ENCODE assay signal across 8 mouse cellular contexts in the genomic region with DNA sequence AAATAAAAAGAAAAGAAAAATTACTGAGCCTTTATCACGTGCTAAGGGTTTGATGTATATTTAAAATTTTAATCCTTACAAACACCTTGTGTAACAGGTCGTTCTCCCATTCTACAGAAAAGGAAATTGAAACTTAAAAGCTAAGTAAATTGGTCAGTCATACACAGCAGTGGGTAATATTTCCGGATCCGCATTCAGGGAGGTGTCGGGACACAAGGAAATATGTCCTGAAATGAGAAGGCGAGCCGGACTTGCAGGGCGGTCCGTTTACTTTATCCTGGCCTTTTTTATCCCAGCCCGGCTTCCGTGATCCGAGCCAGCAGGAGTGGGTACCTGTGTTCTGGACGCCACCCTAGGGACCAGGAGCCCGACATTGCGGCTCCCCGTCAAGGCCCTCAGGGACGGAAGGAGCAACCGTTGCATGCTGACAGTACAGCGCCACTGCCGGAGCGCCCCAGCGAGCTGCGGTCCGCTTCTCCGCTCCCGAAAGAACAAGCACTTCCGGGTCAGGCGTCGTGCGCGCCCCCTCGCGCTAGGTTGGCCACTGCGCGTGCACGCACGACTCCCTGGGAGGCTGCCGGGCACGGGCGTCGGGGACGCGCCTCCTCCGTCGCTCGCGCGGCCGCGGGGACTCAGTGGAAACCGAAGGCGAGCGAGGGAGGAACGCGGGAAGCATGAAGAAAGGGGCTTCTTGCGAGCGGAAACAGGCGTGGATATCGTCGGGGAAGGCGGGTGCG. TPM values are rescaled to one million over a fixed set of nuclear protein-coding genes. Genes with fewer than 3 reads are reported as not detected.
DNase-seq lines count a peak whose midpoint lies in the region; ATAC-seq and TF ChIP-seq lines count a peak whose summit lies in the region.

TSS of gene Cutc (plus strand) at position 508 of the 737 bp plus-strand sequence.
TSS of gene Cox15 (minus strand) at position 512 of the 737 bp plus-strand sequence.

- DNase-seq in 3T3-L1 (ENCODE audit: low read depth, low spot score), result peak; percentile 95
- DNase-seq in adrenal gland, postnatal 4 days (ENCODE audit: low spot score in 2 of 2), result peak; percentile 94 to 98
- peak; percentile 98 for DNase-seq in embryonic facial prominence, embryonic 14.5 days (ENCODE audit: low spot score)
- peak; percentile 98 to 99 for DNase-seq in heart, adult 2 months
- peak; percentile 96 to 97 for DNase-seq in kidney, adult 8-10 months
- peak; percentile 94 to 98 for DNase-seq in spleen, postnatal 10 days (ENCODE audit: low spot score in 2 of 2)

- H3K36me3 ChIP-seq in embryonic facial prominence, embryonic 14.5 days (ENCODE audit: control insufficient read depth, insufficient read depth, low read length), result peaks cover 30% of the 10 kb centered on the region
- H3K36me3 ChIP-seq in heart, adult 2 months (ENCODE audit: control insufficient read depth, insufficient read depth, low read length), result peaks cover 5% of the 10 kb centered on the region; the same call in 1 of the 2 replicates
- H3K36me3 ChIP-seq in limb, embryonic 13.5 days, result peaks cover 28% of the 10 kb centered on the region
- peaks cover 14% of the 10 kb centered on the region; the same call in 1 of the 2 replicates for H3K36me3 ChIP-seq in midbrain, embryonic 16.5 days (ENCODE audit: control insufficient read depth, insufficient read depth, low read length)

- H3K9ac ChIP-seq in embryonic facial prominence, embryonic 14.5 days (ENCODE audit: low read depth, low read length), result peak within 1 kb of the TSS; percentile 75
- H3K9ac ChIP-seq in heart, adult 2 months (ENCODE audit: low read depth, low read length), result peak within 1 kb of the TSS; percentile 95
- H3K9ac ChIP-seq in limb, embryonic 13.5 days, result peak within 1 kb of the TSS; percentile 81
- peak within 1 kb of the TSS; percentile 78 for H3K9ac ChIP-seq in midbrain, embryonic 16.5 days (ENCODE audit: low read depth, low read length)

- TF ChIP-seq EP300 in heart, adult 2 months (IDR thresholded peaks at IDR 0.05; ENCODE audit: insufficient read depth, low read depth, low read length), result no peak

- H3K4me1 ChIP-seq in embryonic facial prominence, embryonic 14.5 days (ENCODE audit: control insufficient read depth, insufficient read depth, low read length), result peaks cover 4% of the 10 kb centered on the region; the same call in 1 of the 2 replicates
- H3K4me1 ChIP-seq in heart, adult 2 months (ENCODE audit: control insufficient read depth, insufficient read depth, low read length), result no peaks in the 10 kb centered on the region; the same call in 1 of the 2 replicates
- peaks cover 4% of the 10 kb centered on the region; the same call in 1 of the 2 replicates for H3K4me1 ChIP-seq in limb, embryonic 13.5 days
- peaks cover 13% of the 10 kb centered on the region for H3K4me1 ChIP-seq in midbrain, embryonic 16.5 days (ENCODE audit: control insufficient read depth, insufficient read depth, low read length)

- H3K4me2 ChIP-seq in embryonic facial prominence, embryonic 14.5 days (ENCODE audit: low read depth, low read length), result peak within 1 kb of the TSS; percentile 68
- peak within 1 kb of the TSS; percentile 67 for H3K4me2 ChIP-seq in limb, embryonic 13.5 days (replicated peaks)
- H3K4me2 ChIP-seq in midbrain, embryonic 16.5 days (ENCODE audit: low read length), result peak within 1 kb of the TSS; percentile 71

- peak within 1 kb of the TSS; percentile 75 for H3K4me3 ChIP-seq in embryonic facial prominence, embryonic 14.5 days (ENCODE audit: low read depth, low read length)
- H3K4me3 ChIP-seq in heart, adult 2 months, result peak within 1 kb of the TSS; percentile 78
- peak within 1 kb of the TSS; percentile 68 for H3K4me3 ChIP-seq in limb, embryonic 13.5 days
- H3K4me3 ChIP-seq in midbrain, embryonic 16.5 days (ENCODE audit: low read depth, low read length), result peak within 1 kb of the TSS; percentile 76

- no peak for TF ChIP-seq CTCF in heart, adult 2 months (IDR thresholded peaks at IDR 0.05)

- H3K27ac ChIP-seq in embryonic facial prominence, embryonic 14.5 days (replicated peaks; ENCODE audit: low read depth, low read length), result peak within 1 kb of the TSS; percentile 94
- H3K27ac ChIP-seq in heart, adult 2 months, result peak within 1 kb of the TSS; percentile 98
- peak within 1 kb of the TSS; percentile 95 for H3K27ac ChIP-seq in limb, embryonic 13.5 days
- H3K27ac ChIP-seq in midbrain, embryonic 16.5 days (ENCODE audit: low read length), result peak within 1 kb of the TSS; percentile 96

- peak; percentile 94 for ATAC-seq in embryonic facial prominence, embryonic 14.5 days (ENCODE audit: low read depth)
- peak; percentile 90 for ATAC-seq in limb, embryonic 13.5 days (ENCODE audit: low FRiP score, low read depth)
- peak; percentile 93 for ATAC-seq in midbrain, embryonic 16.5 days

- WGBS in embryonic facial prominence, embryonic 14.5 days, result under 1% methylated on average over 35 of the region's 62 CpGs
- under 1% methylated on average over 62 of the region's 62 CpGs for WGBS in heart, adult 2 months
- under 1% methylated on average over 62 of the region's 62 CpGs for WGBS in limb, embryonic 13.5 days
- under 1% methylated on average over 60 of the region's 62 CpGs for WGBS in midbrain, embryonic 16.5 days

- H3K27me3 ChIP-seq in embryonic facial prominence, embryonic 14.5 days (replicated peaks; ENCODE audit: control insufficient read depth, insufficient read depth, low read length), result no peaks in the 10 kb centered on the region
- H3K27me3 ChIP-seq in heart, adult 2 months (ENCODE audit: control insufficient read depth, insufficient read depth, low read length), result no peaks in the 10 kb centered on the region
- no peaks in the 10 kb centered on the region for H3K27me3 ChIP-seq in limb, embryonic 13.5 days
- no peaks in the 10 kb centered on the region for H3K27me3 ChIP-seq in midbrain, embryonic 16.5 days (ENCODE audit: control insufficient read depth, insufficient read depth, low read depth, low read length)

- intact Hi-C loops in heart, adult 2 months (cut with DNase I), result loop anchor here (2.0 to 10.0 kb wide), 5 partner anchors 64 to 322 kb away; partner anchors contain the start of genes Entpd7 and Slc25a28

- peak; percentile 89 for TF ChIP-seq POLR2A in heart, adult 2 months (IDR thresholded peaks at IDR 0.05; ENCODE audit: insufficient read depth, low read depth, low read length)

- no peaks in the 10 kb centered on the region for H3K79me2 ChIP-seq in heart, adult 2 months (replicated peaks; ENCODE audit: control insufficient read depth, insufficient read depth, low read length)

- no peaks in the 10 kb centered on the region for H3K9me3 ChIP-seq in embryonic facial prominence, embryonic 14.5 days (ENCODE audit: control insufficient read depth, low read length)
- H3K9me3 ChIP-seq in limb, embryonic 13.5 days, result no peaks in the 10 kb centered on the region
- no peaks in the 10 kb centered on the region for H3K9me3 ChIP-seq in midbrain, embryonic 16.5 days (replicated peaks; ENCODE audit: control insufficient read depth, low read length, poor library complexity, severe bottlenecking)

RNA-seq across cellular contexts. Expression of gene Cutc, which starts in this region (rescaled TPM):
- 10 to 100 TPM; 14.1 to 15.3 TPM for total RNA-seq in adrenal gland, postnatal 4 days (2021)
- polyA plus RNA-seq in embryonic facial prominence, embryonic 14.5 days (2014; fragmentation: Nextera tagmentation; extraction: Ambion mirVana), result 9.9 and 14.1 TPM in 2 replicates
- 10 to 100 TPM; 12.1 to 15.0 TPM for total RNA-seq in heart, adult 2 months (2021)
- polyA plus RNA-seq in heart, adult 2 months (2012; rRNA removed), result 8.6 and 14.5 TPM in 2 replicates
- polyA plus RNA-seq in limb, embryonic 13.5 days (2015; fragmentation: Nextera tagmentation; extraction: Ambion mirVana), result 13.0 and 14.6 TPM in 2 replicates
- 6.7 and 7.5 TPM in 2 replicates for polyA plus RNA-seq in midbrain, embryonic 16.5 days (2015; fragmentation: Nextera tagmentation; extraction: Ambion mirVana)

RNA-seq across cellular contexts. Expression of gene Cox15, which starts in this region (rescaled TPM):
- 10 to 100 TPM; 41.0 to 45.9 TPM for total RNA-seq in adrenal gland, postnatal 4 days (2021)
- polyA plus RNA-seq in embryonic facial prominence, embryonic 14.5 days (2014; fragmentation: Nextera tagmentation; extraction: Ambion mirVana), result 7.0 and 8.3 TPM in 2 replicates
- 10 to 100 TPM; 25.0 to 27.0 TPM for total RNA-seq in heart, adult 2 months (2021)
- 22.5 and 28.8 TPM in 2 replicates for polyA plus RNA-seq in heart, adult 2 months (2012; rRNA removed)
- polyA plus RNA-seq in limb, embryonic 13.5 days (2015; fragmentation: Nextera tagmentation; extraction: Ambion mirVana), result 11.4 and 14.5 TPM in 2 replicates
- 13.1 and 14.4 TPM in 2 replicates for polyA plus RNA-seq in midbrain, embryonic 16.5 days (2015; fragmentation: Nextera tagmentation; extraction: Ambion mirVana)

Comparison
In these comparisons a context has a peak if more than half of its experiments do, and no peak if none do; other contexts are left out.
1. Peak in every context shown above with its lines: DNase-seq, ATAC-seq, H3K4me3 ChIP-seq and H3K27ac ChIP-seq.